In genomic region chr7:125638376-125638775, GRCm38 (mm10) we compare ENCODE assay signal across 10 mouse cellular contexts. TPM values are rescaled to one million over a fixed set of nuclear protein-coding genes. Genes with fewer than 3 reads are reported as not detected.
DNase-seq lines count a peak whose midpoint lies in the region; ATAC-seq lines count a peak whose summit lies in the region.
"Had no signal": no experiment of that assay in that cellular context is flagged by ENCODE, and none has a peak within 500 bp of the region (broad histone marks: within the 10 kb centered on the region; RNA-seq: fewer than 3 reads in every experiment).

No protein-coding gene starts in this region.

- H3K4me1 ChIP-seq in hindbrain, embryonic 10.5 days (replicated peaks), result peaks cover 14% of the 10 kb centered on the region; the same call in 1 of the 2 replicates
- H3K4me1 ChIP-seq in hindbrain, embryonic 11.5 days (replicated peaks; ENCODE audit: control insufficient read depth, insufficient read depth, low read length), result no peaks in the 10 kb centered on the region
- peaks cover 3% of the 10 kb centered on the region; the same call in 1 of the 2 replicates for H3K4me1 ChIP-seq in forebrain, embryonic 16.5 days (replicated peaks; ENCODE audit: control insufficient read depth, insufficient read depth, low read length)
- H3K4me1 ChIP-seq in neural tube, embryonic 15.5 days, result peaks cover 17% of the 10 kb centered on the region
- H3K4me1 ChIP-seq: intestine, embryonic 15.5 days had no signal

- H3K9me3 ChIP-seq in hindbrain, embryonic 10.5 days, result no peaks in the 10 kb centered on the region
- H3K9me3 ChIP-seq in hindbrain, embryonic 11.5 days (ENCODE audit: control insufficient read depth, low read length), result no peaks in the 10 kb centered on the region
- no peaks in the 10 kb centered on the region for H3K9me3 ChIP-seq in forebrain, embryonic 16.5 days (ENCODE audit: control insufficient read depth, low read length)
- no peaks in the 10 kb centered on the region for H3K9me3 ChIP-seq in neural tube, embryonic 15.5 days (replicated peaks)
- H3K9me3 ChIP-seq: intestine, embryonic 15.5 days; liver, embryonic 15.5 days had no signal

- H3K36me3 ChIP-seq in hindbrain, embryonic 10.5 days, result peaks cover 41% of the 10 kb centered on the region
- peaks cover 16% of the 10 kb centered on the region; the same call in 1 of the 2 replicates for H3K36me3 ChIP-seq in hindbrain, embryonic 11.5 days (ENCODE audit: control insufficient read depth, insufficient read depth, low read length)
- peaks cover 20% of the 10 kb centered on the region; the same call in 1 of the 2 replicates for H3K36me3 ChIP-seq in forebrain, embryonic 16.5 days (ENCODE audit: control insufficient read depth, insufficient read depth)
- peaks cover 38% of the 10 kb centered on the region for H3K36me3 ChIP-seq in neural tube, embryonic 15.5 days

- intact Hi-C loops in heart, postnatal 10 days (cut with DNase I), result loop anchor here (2.0 to 5.0 kb wide), 3 partner anchors 56 to 218 kb away; no protein-coding TSS in a partner anchor

- peak overlapping the region; percentile 40; the same call in 1 of the 2 replicates for H3K27ac ChIP-seq in hindbrain, embryonic 10.5 days
- no peak overlapping the region; the same call in 1 of the 2 replicates for H3K27ac ChIP-seq in hindbrain, embryonic 11.5 days (ENCODE audit: low read depth, low read length)
- H3K27ac ChIP-seq in forebrain, embryonic 16.5 days (ENCODE audit: low read length), result no peak overlapping the region
- peak overlapping the region; percentile 43; the same call in 1 of the 2 replicates for H3K27ac ChIP-seq in neural tube, embryonic 15.5 days (replicated peaks)
- H3K27ac ChIP-seq: intestine, embryonic 15.5 days; liver, embryonic 15.5 days had no signal

- 79% methylated on average over 6 of the region's 6 CpGs for WGBS in hindbrain, embryonic 10.5 days
- WGBS in hindbrain, embryonic 11.5 days, result 80% methylated on average over 6 of the region's 6 CpGs
- WGBS in forebrain, embryonic 16.5 days, result 69% methylated on average over 6 of the region's 6 CpGs
- WGBS in neural tube, embryonic 15.5 days, result 75% methylated on average over 6 of the region's 6 CpGs

- H3K9ac ChIP-seq in hindbrain, embryonic 11.5 days (ENCODE audit: low read depth, low read length), result no peak overlapping the region
- no peak overlapping the region for H3K9ac ChIP-seq in forebrain, embryonic 16.5 days (replicated peaks; ENCODE audit: low read depth, low read length)
- no peak overlapping the region for H3K9ac ChIP-seq in neural tube, embryonic 15.5 days (replicated peaks)
- H3K9ac ChIP-seq: intestine, embryonic 15.5 days; liver, embryonic 15.5 days had no signal

- ATAC-seq in hindbrain, embryonic 11.5 days (ENCODE audit: low FRiP score), result no peak; the same call in 1 of the 2 replicates
- 0 out of 2 replicates have a peak, but pooled peaks have one; percentile 7 for ATAC-seq in forebrain, embryonic 16.5 days
- ATAC-seq in neural tube, embryonic 15.5 days (ENCODE audit: low FRiP score), result peak; percentile 15; the same call in 1 of the 2 replicates

- H3K4me2 ChIP-seq in hindbrain, embryonic 11.5 days (replicated peaks; ENCODE audit: low read depth, low read length), result no peak overlapping the region
- no peak overlapping the region for H3K4me2 ChIP-seq in forebrain, embryonic 16.5 days (ENCODE audit: low read length)
- H3K4me2 ChIP-seq in neural tube, embryonic 15.5 days, result no peak overlapping the region
- H3K4me2 ChIP-seq: intestine, embryonic 15.5 days; liver, embryonic 15.5 days had no signal

- no peak for DNase-seq in hindbrain, embryonic 10.5 days (ENCODE audit: low spot score)
- DNase-seq in hindbrain, embryonic 11.5 days (ENCODE audit: low spot score), result no peak
- DNase-seq in retina, postnatal 1 day, result peak; percentile 17
- no peak for DNase-seq in retina, embryonic 14.5 days (ENCODE audit: low spot score)
- DNase-seq in heart, postnatal 10 days, result no peak
- DNase-seq in right cerebral cortex, postnatal 14 days, result no peak

- H3K4me3 ChIP-seq in hindbrain, embryonic 10.5 days, result no peak overlapping the region
- no peak overlapping the region for H3K4me3 ChIP-seq in hindbrain, embryonic 11.5 days (ENCODE audit: low read depth, low read length)
- H3K4me3 ChIP-seq in forebrain, embryonic 16.5 days (replicated peaks; ENCODE audit: low read length), result no peak overlapping the region
- no peak overlapping the region for H3K4me3 ChIP-seq in neural tube, embryonic 15.5 days (replicated peaks)
- H3K4me3 ChIP-seq: intestine, embryonic 15.5 days; liver, embryonic 15.5 days had no signal

- no peaks in the 10 kb centered on the region for H3K27me3 ChIP-seq in hindbrain, embryonic 10.5 days (ENCODE audit: insufficient read depth, poor library complexity, severe bottlenecking)
- H3K27me3 ChIP-seq in hindbrain, embryonic 11.5 days (ENCODE audit: control insufficient read depth, insufficient read depth, low read length), result no peaks in the 10 kb centered on the region
- no peaks in the 10 kb centered on the region for H3K27me3 ChIP-seq in forebrain, embryonic 16.5 days (replicated peaks; ENCODE audit: control insufficient read depth, insufficient read depth, low read length)
- no peaks in the 10 kb centered on the region for H3K27me3 ChIP-seq in neural tube, embryonic 15.5 days (replicated peaks)
- H3K27me3 ChIP-seq: intestine, embryonic 15.5 days had no signal

RNA-seq across cellular contexts. Expression of gene Il21r, which starts 35.1 kb away (rescaled TPM):
- polyA plus RNA-seq in hindbrain, embryonic 10.5 days (2016; fragmentation: Nextera tagmentation; extraction: Ambion mirVana), result 0.41 and 0.49 TPM in 2 replicates
- polyA plus RNA-seq in hindbrain, embryonic 11.5 days (2014; fragmentation: Nextera tagmentation; extraction: Ambion mirVana), result 0.09 and 0.25 TPM in 2 replicates
- 0.22 and 0.37 TPM in 2 replicates for polyA plus RNA-seq in forebrain, embryonic 16.5 days (2015; fragmentation: Nextera tagmentation; extraction: Ambion mirVana)
- polyA plus RNA-seq in neural tube, embryonic 15.5 days (2015; fragmentation: Nextera tagmentation; extraction: Ambion mirVana), result 0.35 and 1.8 TPM in 2 replicates
- total RNA-seq in heart, postnatal 10 days (2021), result under 1 TPM; 0.67 to 0.74 TPM

Comparison
In these comparisons a context has a peak if more than half of its experiments do, and no peak if none do; other contexts are left out.
1. H3K27ac ChIP-seq: peak in hindbrain, embryonic 10.5 days (single experiment) and neural tube, embryonic 15.5 days (single experiment); none in hindbrain, embryonic 11.5 days (single experiment) and forebrain, embryonic 16.5 days (single experiment).